Mouse (Mus musculus): ENCODE results near the gene Mvp.

Mvp gene

GRCm38 (mm10) chr7:126949793-126950646, 64.4 kb downstream of the Mvp start, which contains the start of gene Sez6l2:
Sez6l2 (plus strand) TSS chr7:126950563.
- peak; percentile 91 for DNase-seq (ENCODE audit: low read depth)

DNA sequence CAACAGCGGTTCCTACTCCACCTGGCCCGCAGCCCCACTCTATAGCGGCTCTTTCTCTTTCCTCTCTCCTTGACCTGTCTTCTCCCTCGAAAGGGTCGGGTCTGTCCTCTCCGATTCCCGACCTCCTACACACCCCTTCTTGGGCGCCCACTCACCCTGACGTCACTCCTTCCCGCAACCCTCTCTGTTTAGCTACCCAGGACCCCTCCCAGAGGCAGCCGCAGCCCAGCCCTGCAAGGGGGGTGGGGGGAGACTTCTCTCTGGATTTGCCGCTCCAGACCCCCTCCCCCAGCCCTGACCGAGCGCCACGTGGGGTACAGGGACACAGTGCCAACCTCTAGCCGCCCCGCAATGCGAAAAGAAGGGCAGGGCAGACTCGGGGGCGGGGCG, 65.0 kb downstream of the Mvp start, which contains the start of gene Asphd1:
Gene Asphd1 (minus strand): TSS at position 180 of the 390 bp plus-strand sequence.
- DNase-seq (ENCODE audit: low read depth): no peak

GRCm38 (mm10) chr7:126948626-126949025, 65.8 kb downstream of the Mvp start:
- no peak for DNase-seq (ENCODE audit: low read depth)

DNA sequence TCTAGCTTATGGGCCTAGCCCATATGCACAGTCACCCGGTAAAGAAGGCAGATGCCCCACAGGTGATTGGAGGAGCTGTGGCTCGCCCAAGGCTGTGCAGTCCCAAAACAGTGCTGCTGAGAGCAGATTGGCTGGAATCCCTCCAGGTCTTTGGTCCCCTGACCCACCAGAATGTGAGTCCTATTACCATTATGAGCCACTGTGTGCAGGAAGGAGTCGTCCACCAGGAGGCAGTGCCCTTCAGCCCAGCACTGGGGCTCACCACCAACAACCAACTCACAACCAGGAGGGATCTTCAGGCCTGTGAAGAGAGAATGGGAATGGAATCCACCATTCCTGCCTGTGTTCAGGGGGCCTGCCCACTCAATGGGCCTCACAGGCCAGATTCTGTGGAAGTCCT, 67.9 kb downstream of the Mvp start:
- DNase-seq (ENCODE audit: low read depth): peak; percentile 67

GRCm38 (mm10) chr7:126941801-126942200, 72.6 kb downstream of the Mvp start:
- DNase-seq (ENCODE audit: low read depth): no peak

- DNase-seq (ENCODE audit: low read depth): no peak
These were observed 73.2 kb downstream of the Mvp start for GRCm38 (mm10) chr7:126941171-126941570.

Measured in induced T-regulatory cell, adult 2 months (primary cell).